Mouse (Mus musculus) heart, postnatal 0 days (tissue): Measurements from ENCODE around the gene Rab24.
A peak's percentile ranks its signal among the peaks of the same experiment; 100 is the strongest.

Source experiments
- CTCF ChIP-seq: IDR thresholded peaks from 2 replicates; pipeline ENCODE4 v1.5.1; 2016; ENCODE audit warnings: antibody characterized with exemption, control low read depth, low read depth
- EP300 ChIP-seq: IDR thresholded peaks from 2 replicates; pipeline ENCODE4 v1.6.1; 2016; ENCODE audit warnings: antibody characterized with exemption, low read depth

DNA sequence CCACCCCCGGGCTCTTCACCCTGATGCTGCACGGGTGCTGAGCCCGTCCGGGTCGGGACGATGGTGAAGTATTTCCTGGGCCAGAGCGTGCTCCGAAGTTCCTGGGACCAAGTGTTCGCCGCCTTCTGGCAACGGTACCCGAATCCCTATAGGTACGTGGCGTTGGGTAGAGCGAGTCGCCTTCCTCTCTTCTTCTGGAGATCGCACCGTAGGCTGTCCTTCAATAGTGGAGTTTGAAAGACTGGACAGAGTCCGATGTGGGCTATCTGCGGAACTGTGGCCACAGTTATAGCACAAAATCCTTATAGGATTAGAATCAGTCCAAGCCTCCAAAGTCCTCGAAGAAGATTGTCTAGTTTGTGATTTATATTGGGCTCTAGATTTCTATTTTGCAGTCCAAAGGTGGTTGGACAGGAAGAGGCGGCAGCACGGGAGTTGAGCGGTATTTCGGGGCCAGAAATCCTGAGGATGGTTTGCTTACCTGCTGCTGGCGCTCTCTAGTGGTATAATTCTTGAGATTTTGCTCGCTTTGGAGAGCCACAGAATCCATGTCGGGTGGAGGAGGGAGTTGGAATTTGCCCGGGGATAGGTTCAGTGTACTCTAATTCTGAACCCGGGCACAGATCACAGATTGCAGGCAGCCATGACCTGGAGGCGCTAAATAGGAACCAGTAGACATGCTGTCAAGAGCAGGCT lies 532 bp upstream of the Rab24 start:
- TF ChIP-seq EP300 (no peak), CTCF (peak; percentile 36)
